Mouse (Mus musculus): ENCODE results near the gene Grap.
"Not testable (repeated sequence)": the region's sequence is repeated elsewhere in the genome, so short reads cannot be mapped to it uniquely, and the experiment has no call there.

- TF ChIP-seq EP300, CTCF (IDR thresholded peaks at IDR 0.05; ENCODE audit: low read depth): not testable (repeated sequence)
Observed at GRCm38 (mm10) chr11:61640585-61640984, 12.5 kb upstream of the Grap start.
